Mouse (Mus musculus) liver, embryonic 14.5 days (tissue): ENCODE measurements around the gene Mindy4b-ps. TPM values are rescaled to one million over a fixed set of nuclear protein-coding genes. Genes with fewer than 3 reads are reported as not detected.

Experiments used
- ATAC-seq: fragments of 200-750 bp; cut with Nextera tagmentation; 2 replicates; pipeline ENCODE4 v1.8.0; 2017; ENCODE audit warnings: moderate number of reproducible peaks, mild to moderate bottlenecking, moderate library complexity; ENCODE audit not compliant: insufficient read depth
- DNase-seq, 3 experiments: peaks; one replicate each; pipeline ENCODE4 v3.0.0-alpha.2; 2012 to 2013; ENCODE audit warnings: low read depth in 3 of 3, low spot score in 3 of 3
- H3K27ac ChIP-seq: fragments of 300-500 bp; sonication (generic); 2 replicates; pipeline ENCODE4 v1.5.1; 2014; ENCODE audit warnings: moderate library complexity, mild to moderate bottlenecking, control low read depth, inconsistent platforms
- H3K27me3 ChIP-seq: fragments of 300-500 bp; sonication (generic); 2 replicates; pipeline ENCODE4 v1.6.1; 2014; ENCODE audit warnings: mild to moderate bottlenecking, low read length, moderate library complexity; ENCODE audit not compliant: control insufficient read depth, insufficient read depth
- H3K36me3 ChIP-seq: fragments of 300-500 bp; sonication (generic); replicated peaks from 2 replicates; pipeline ENCODE4 v1.6.1; 2014; ENCODE audit warnings: low read depth; ENCODE audit not compliant: control insufficient read depth, insufficient read depth
- H3K4me1 ChIP-seq, 2 experiments: fragments of 200-500 bp in 1 of 2; fragments of 300-500 bp in 1 of 2; sonication (generic) in 1 of 2; replicated peaks; 2 replicates each; pipeline ENCODE4 v1.6.1; 2012 to 2014; ENCODE audit warnings: antibody characterized with exemption in 1 of 2, inconsistent platforms in 1 of 2, low read length in 1 of 2; ENCODE audit not compliant: control insufficient read depth in 2 of 2, insufficient read depth in 2 of 2
- H3K4me2 ChIP-seq: fragments of 300-500 bp; sonication (generic); 2 replicates; pipeline ENCODE4 v1.6.1; 2014; ENCODE audit warnings: low read depth, mild to moderate bottlenecking, control low read depth, moderate library complexity
- H3K4me3 ChIP-seq, 2 experiments: fragments of 200-500 bp in 1 of 2; fragments of 300-500 bp in 1 of 2; sonication (generic) in 1 of 2; 2 replicates each; pipeline ENCODE4 v1.5.1; 2012 to 2014; ENCODE audit warnings: low read depth in 2 of 2, low read length in 2 of 2, mild to moderate bottlenecking in 2 of 2, control low read depth in 1 of 2, inconsistent platforms in 1 of 2, moderate library complexity in 1 of 2; ENCODE audit not compliant: insufficient read depth in 1 of 2
- H3K9ac ChIP-seq: fragments of 300-500 bp; sonication (generic); replicated peaks from 2 replicates; pipeline ENCODE4 v1.6.1; 2014; ENCODE audit warnings: mild to moderate bottlenecking, control low read depth, moderate library complexity
- H3K9me3 ChIP-seq: fragments of 300-500 bp; sonication (generic); 2 replicates; pipeline ENCODE4 v1.6.1; 2016; ENCODE audit warnings: low read length, mixed read lengths; ENCODE audit not compliant: control insufficient read depth
- CTCF ChIP-seq: IDR thresholded peaks from 2 replicates; pipeline ENCODE4 v1.5.1; 2016; ENCODE audit warnings: antibody characterized with exemption, low read depth, control low read depth
- EP300 ChIP-seq: IDR thresholded peaks from 2 replicates; pipeline ENCODE4 v1.6.1; 2016; ENCODE audit warnings: antibody characterized with exemption, low read depth
- WGBS: fragments of 180-500 bp; shearing (Covaris S2); extraction: QIAGEN DNeasy Blood & Tissue Kit; methylation state at CpG from one replicate; pipeline ENCODE4 v1.1.7; 2014; ENCODE audit not compliant: insufficient replicate concordance; 5-methylcytosine and 5-hydroxymethylcytosine counted together
- polyA plus RNA-seq, 2 experiments: library from polyadenylated mRNA; depleted of rRNA in 1 of 2; stranded (reverse) in 1 of 2; unstranded in 1 of 2; fragments of >200 nt; fragmentation: Nextera tagmentation in 1 of 2; extraction: Ambion mirVana in 1 of 2; gene quantifications; 2 replicates each; pipeline versions ENCODE4 v1.2.1 to v1.2.3; 2012 to 2014

Mindy4b-ps gene
- polyA plus RNA-seq, 2 experiments, result not detected

DNA sequence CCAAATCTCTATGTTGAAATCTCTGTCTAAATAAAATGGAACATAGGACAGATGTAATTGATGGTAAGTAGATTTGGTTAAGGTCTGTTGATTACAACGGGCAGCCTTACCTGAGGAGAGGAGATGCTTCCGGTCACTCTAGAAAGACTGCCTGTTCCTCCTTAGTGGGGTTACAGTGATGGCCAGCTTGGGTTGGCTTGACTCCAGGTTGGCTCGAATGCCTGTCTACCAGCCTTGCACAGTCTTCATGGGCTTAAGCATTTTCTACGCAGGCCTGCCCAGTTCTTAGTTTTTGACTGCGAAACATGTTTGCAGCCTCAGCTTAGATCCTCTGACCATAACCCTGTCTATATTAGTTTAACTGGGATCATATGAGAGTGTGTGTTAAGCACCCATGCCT lies 13.5 kb downstream of the Mindy4b-ps start:
- Histone ChIP-seq H3K4me3 (no peak overlapping the region), H3K36me3 (no peaks in the 10 kb centered on the region), H3K4me1 (no peaks in the 10 kb centered on the region), H3K4me2 (no peak overlapping the region), H3K27me3 (no peaks in the 10 kb centered on the region), H3K27ac (no peak overlapping the region), H3K9me3 (no peaks in the 10 kb centered on the region), H3K9ac (no peak overlapping the region)
- 77% methylated on average over 5 of the region's 5 CpGs for WGBS
- TF ChIP-seq EP300 (no peak), CTCF (no peak)
- DNase-seq (no peak), ATAC-seq (no peak)

DNA sequence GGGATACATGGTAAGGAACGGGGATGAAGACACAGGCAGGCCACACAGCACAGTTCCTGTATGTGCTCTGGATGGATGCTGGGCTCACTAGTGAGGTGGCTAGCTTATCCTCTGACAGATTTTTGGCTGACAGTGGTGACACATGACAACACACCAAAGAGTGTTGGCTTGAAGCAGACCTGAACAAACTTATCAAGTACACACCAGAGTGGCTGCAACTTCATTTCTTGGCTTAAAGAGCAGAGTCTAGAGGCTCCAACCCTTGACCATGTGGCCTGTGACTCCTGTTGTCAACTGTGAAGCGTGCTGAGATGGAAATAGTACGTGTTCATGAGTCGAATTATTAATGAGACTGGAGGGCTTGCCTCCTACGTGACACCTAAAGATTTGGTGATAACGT lies 17.4 kb downstream of the Mindy4b-ps start:
- H3K9ac ChIP-seq, result no peak overlapping the region
- H3K9me3 ChIP-seq, result no peaks in the 10 kb centered on the region
- DNase-seq (no peak), ATAC-seq (no peak)
- no peak overlapping the region for H3K27ac ChIP-seq
- TF ChIP-seq EP300 (no peak), CTCF (no peak)
- H3K27me3 ChIP-seq, result no peaks in the 10 kb centered on the region
- H3K4me1 ChIP-seq, result no peaks in the 10 kb centered on the region
- no peaks in the 10 kb centered on the region for H3K36me3 ChIP-seq
- no peak overlapping the region for H3K4me2 ChIP-seq
- H3K4me3 ChIP-seq, result no peak overlapping the region
- WGBS, result 57% methylated on average over 6 of the region's 6 CpGs

DNA sequence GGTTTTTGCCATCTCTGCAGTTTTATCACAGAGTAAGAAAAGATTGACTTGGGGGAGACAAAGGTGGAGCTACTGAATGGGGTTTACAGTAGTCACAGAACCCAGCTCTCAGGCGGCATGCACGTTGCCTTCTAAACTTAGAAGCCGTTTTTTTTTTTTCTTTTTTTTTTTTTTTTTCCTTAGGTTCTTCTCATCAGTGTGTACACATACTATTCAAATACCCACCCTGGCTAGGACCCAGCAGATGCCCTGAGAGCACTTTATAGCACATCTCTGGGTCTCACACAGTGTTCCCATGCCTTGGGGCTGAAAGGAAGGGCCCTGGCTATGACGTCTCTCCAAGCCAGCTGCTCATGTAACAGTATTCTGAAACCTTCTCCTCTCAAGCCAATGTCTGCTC lies 23.4 kb downstream of the Mindy4b-ps start:
- no peaks in the 10 kb centered on the region for H3K4me1 ChIP-seq
- H3K4me3 ChIP-seq, result no peak overlapping the region
- WGBS, result 56% methylated on average over 4 of the region's 4 CpGs
- H3K9ac ChIP-seq, result no peak overlapping the region
- H3K4me2 ChIP-seq, result no peak overlapping the region
- no peak overlapping the region for H3K27ac ChIP-seq
- no peak for DNase-seq
- no peaks in the 10 kb centered on the region for H3K9me3 ChIP-seq
- no peaks in the 10 kb centered on the region for H3K27me3 ChIP-seq
- no peaks in the 10 kb centered on the region for H3K36me3 ChIP-seq
- ATAC-seq, result no peak
- TF ChIP-seq EP300, result no peak
- TF ChIP-seq CTCF, result no peak

DNA sequence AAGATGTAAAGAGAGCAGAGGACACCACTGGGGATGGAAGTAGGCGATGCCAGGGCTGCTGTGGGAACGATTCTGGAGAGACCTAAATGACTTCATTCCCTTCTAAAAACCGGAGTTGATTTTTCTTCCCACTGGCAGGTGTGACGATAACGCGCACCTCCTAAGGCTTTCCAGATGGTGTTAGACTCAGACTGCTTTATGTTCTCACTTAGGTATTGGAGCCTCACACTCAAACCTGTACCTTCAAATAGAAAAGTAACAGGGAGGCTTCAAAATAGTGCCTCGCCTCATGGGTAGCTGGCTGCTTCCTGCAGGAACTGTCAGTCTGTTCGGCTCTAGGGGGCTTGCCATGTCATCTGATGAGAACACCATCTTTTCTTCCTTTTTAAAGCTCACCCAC lies 23.9 kb downstream of the Mindy4b-ps start:
- DNase-seq (no peak), ATAC-seq (no peak)
- no peak overlapping the region for H3K27ac ChIP-seq
- H3K27me3 ChIP-seq, result no peaks in the 10 kb centered on the region
- 61% methylated on average over 8 of the region's 8 CpGs for WGBS
- no peak for TF ChIP-seq CTCF
- TF ChIP-seq EP300, result no peak
- H3K4me1 ChIP-seq, result no peaks in the 10 kb centered on the region
- H3K4me2 ChIP-seq, result no peak overlapping the region
- H3K4me3 ChIP-seq, result no peak overlapping the region
- no peaks in the 10 kb centered on the region for H3K36me3 ChIP-seq
- H3K9me3 ChIP-seq, result no peaks in the 10 kb centered on the region
- no peak overlapping the region for H3K9ac ChIP-seq

DNA sequence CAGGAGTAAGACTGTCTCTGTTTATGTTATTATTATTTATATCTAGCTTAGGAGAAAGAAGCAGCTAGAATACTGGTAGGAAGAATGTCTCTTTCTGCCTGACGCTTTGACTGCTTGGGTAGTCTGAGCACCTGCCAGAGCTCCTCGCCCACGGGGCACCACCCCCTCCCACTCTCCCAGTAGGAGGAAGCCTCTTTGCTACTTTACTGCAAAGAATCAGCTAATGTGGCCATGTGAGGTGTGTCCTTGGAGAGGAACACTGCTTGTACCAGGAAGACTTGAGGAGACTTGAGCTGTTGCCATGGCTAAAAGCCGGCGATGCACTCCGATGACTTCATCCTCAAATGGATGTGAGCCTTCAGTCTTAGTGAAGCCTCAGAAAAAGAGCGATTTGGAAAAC lies 32.6 kb downstream of the Mindy4b-ps start:
- no peak overlapping the region for H3K4me3 ChIP-seq
- no peaks in the 10 kb centered on the region for H3K9me3 ChIP-seq
- H3K4me1 ChIP-seq, result no peaks in the 10 kb centered on the region
- no peaks in the 10 kb centered on the region for H3K27me3 ChIP-seq
- TF ChIP-seq EP300 (no peak), CTCF (no peak)
- DNase-seq (no peak), ATAC-seq (no peak)
- no peak overlapping the region for H3K27ac ChIP-seq
- 66% methylated on average over 7 of the region's 7 CpGs for WGBS
- no peak overlapping the region for H3K9ac ChIP-seq
- no peak overlapping the region for H3K4me2 ChIP-seq
- no peaks in the 10 kb centered on the region for H3K36me3 ChIP-seq

DNA sequence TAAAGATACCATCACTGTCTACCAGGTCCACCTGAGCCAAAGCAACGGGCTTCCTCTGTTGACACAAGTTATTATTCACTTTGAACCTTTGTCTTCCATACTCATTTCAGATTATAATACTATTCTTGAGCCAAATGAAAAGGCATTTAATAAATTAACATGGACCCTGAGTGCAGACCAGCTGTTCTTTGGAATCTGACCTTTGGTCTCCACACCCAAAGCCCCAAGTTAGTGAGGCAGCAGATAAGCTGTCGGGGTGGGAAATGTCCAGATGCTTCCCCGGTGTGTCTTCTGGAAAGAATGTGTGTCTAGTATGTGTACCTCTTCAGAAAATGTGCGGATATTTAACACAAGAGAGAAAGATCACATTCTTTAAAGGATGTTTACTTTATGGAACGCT lies 33.1 kb downstream of the Mindy4b-ps start:
- no peak overlapping the region for H3K4me2 ChIP-seq
- no peaks in the 10 kb centered on the region for H3K4me1 ChIP-seq
- no peaks in the 10 kb centered on the region for H3K27me3 ChIP-seq
- TF ChIP-seq CTCF, result no peak
- no peak for TF ChIP-seq EP300
- ATAC-seq (no peak), DNase-seq (no peak)
- no peaks in the 10 kb centered on the region for H3K36me3 ChIP-seq
- H3K4me3 ChIP-seq, result no peak overlapping the region
- 56% methylated on average over 5 of the region's 5 CpGs for WGBS
- no peaks in the 10 kb centered on the region for H3K9me3 ChIP-seq
- no peak overlapping the region for H3K9ac ChIP-seq
- no peak overlapping the region for H3K27ac ChIP-seq
